Mouse (Mus musculus) limb, embryonic 14.5 days (tissue): ENCODE results near the gene Itih4. TPM values are rescaled to one million over a fixed set of nuclear protein-coding genes. Genes with fewer than 3 reads are reported as not detected.
A peak's percentile ranks its signal among the peaks of the same experiment; 100 is the strongest.

Experiments used
- ATAC-seq: fragments of 200-750 bp; cut with Nextera tagmentation; 2 replicates; pipeline ENCODE4 v1.8.0; 2017; ENCODE audit warnings: low read depth, moderate number of reproducible peaks, moderate TSS enrichment; ENCODE audit not compliant: low FRiP score
- DNase-seq: peaks from one replicate; pipeline ENCODE4 v3.0.0-alpha.2; 2015; ENCODE audit warnings: low spot score
- H3K27ac ChIP-seq: fragments of 300-500 bp; sonication (generic); replicated peaks from 2 replicates; pipeline ENCODE4 v1.5.1; 2014; ENCODE audit warnings: low read depth, mild to moderate bottlenecking, low read length, moderate library complexity, mixed read lengths
- H3K27me3 ChIP-seq: fragments of 300-500 bp; sonication (generic); 2 replicates; pipeline ENCODE4 v1.6.1; 2014; ENCODE audit warnings: low read length, mixed read lengths; ENCODE audit not compliant: control insufficient read depth, insufficient read depth
- H3K36me3 ChIP-seq: fragments of 300-500 bp; sonication (generic); 2 replicates; pipeline ENCODE4 v1.6.1; 2014; ENCODE audit warnings: mild to moderate bottlenecking, low read length, moderate library complexity, mixed read lengths; ENCODE audit not compliant: control insufficient read depth, insufficient read depth
- H3K4me1 ChIP-seq: fragments of 300-500 bp; sonication (generic); 2 replicates; pipeline ENCODE4 v1.6.1; 2014; ENCODE audit warnings: antibody characterized with exemption, low read length, mixed read lengths; ENCODE audit not compliant: control insufficient read depth, insufficient read depth
- H3K4me2 ChIP-seq: fragments of 300-500 bp; sonication (generic); replicated peaks from 2 replicates; pipeline ENCODE4 v1.6.1; 2014; ENCODE audit warnings: low read depth, mild to moderate bottlenecking, low read length, moderate library complexity; ENCODE audit not compliant: severe bottlenecking
- H3K4me3 ChIP-seq: fragments of 300-500 bp; sonication (generic); replicated peaks from 2 replicates; pipeline ENCODE4 v1.5.1; 2014; ENCODE audit warnings: low read length
- H3K9ac ChIP-seq: fragments of 300-500 bp; sonication (generic); 2 replicates; pipeline ENCODE4 v1.6.1; 2014; ENCODE audit warnings: mild to moderate bottlenecking, low read depth, low read length, moderate library complexity; ENCODE audit not compliant: severe bottlenecking
- H3K9me3 ChIP-seq: fragments of 300-500 bp; sonication (generic); 2 replicates; pipeline ENCODE4 v1.6.1; 2016; ENCODE audit warnings: low read length; ENCODE audit not compliant: control insufficient read depth
- POLR2A ChIP-seq: fragments of 200-500 bp; IDR thresholded peaks from 2 replicates; pipeline ENCODE4 v1.8.0; 2012; ENCODE audit warnings: inconsistent platforms, mild to moderate bottlenecking, moderate library complexity, borderline replicate concordance; ENCODE audit not compliant: insufficient read depth, insufficient read length; ENCODE audit errors: extremely low read depth
- WGBS: fragments of 180-500 bp; shearing (Covaris S2); extraction: QIAGEN DNeasy Blood & Tissue Kit; methylation state at CpG from one replicate; pipeline ENCODE4 v1.1.7; 2014; 5-methylcytosine and 5-hydroxymethylcytosine counted together
- polyA plus RNA-seq, 2 experiments: library from polyadenylated mRNA; depleted of rRNA in 1 of 2; stranded (reverse) in 1 of 2; unstranded in 1 of 2; fragments of >200 nt; fragmentation: Nextera tagmentation in 1 of 2; extraction: Ambion mirVana in 1 of 2; gene quantifications; 2 replicates each; pipeline versions ENCODE4 v1.2.1 to v1.2.3; 2012 to 2014

Itih4 gene
- polyA plus RNA-seq, 2 experiments: 0.08 TPM; not detected in 1

DNA sequence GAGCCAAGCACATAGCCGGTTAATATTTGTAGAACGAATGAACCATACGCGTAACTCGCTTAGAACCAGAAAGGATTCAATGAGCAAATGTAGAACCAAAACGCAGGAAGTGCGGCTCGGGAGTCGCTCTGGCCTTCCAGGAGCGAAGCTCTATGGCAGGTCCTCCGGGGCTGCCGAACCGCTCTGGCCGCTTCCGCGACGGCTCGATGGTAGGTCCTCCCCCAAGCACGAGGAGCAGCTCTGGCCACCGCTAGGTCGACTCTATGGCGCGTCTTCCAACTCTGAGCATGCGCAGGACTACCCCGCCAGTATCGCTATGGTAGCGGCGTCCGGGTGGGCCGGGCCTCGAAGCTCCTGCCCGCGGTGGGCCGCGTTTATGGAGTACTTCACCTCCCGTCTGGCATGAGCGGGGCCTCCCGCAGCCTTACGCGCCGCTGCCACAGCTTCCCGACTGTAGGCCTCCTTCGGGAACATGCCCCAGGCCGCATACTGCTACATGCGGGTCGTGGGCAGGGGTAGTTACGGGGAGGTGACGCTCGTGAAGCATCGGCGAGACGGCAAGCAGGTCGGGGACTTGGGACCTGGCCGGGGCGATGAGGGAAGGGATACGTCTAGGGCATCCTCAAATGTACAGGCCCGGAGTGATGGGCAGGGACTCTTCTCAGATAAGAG is 65.0 kb downstream of the Itih4 start, which contains the start of gene Nek4:
TSS of gene Nek4 (plus strand) at position 224 of the 672 bp plus-strand sequence.
- peak; percentile 83; the same call in 1 of the 2 replicates for TF ChIP-seq POLR2A
- ATAC-seq: peak; percentile 98

More for the DNA sequence above, 65.0 kb downstream of the Itih4 start, which contains the start of gene Nek4:
- 3% methylated on average over 57 of the region's 57 CpGs for WGBS
- peaks cover 3% of the 10 kb centered on the region; the same call in 1 of the 2 replicates for H3K4me1 ChIP-seq
- DNase-seq: peak; percentile 98
- H3K9ac ChIP-seq: peak within 1 kb of the TSS; percentile 82
- H3K27ac ChIP-seq: peak within 1 kb of the TSS; percentile 69
- no peaks in the 10 kb centered on the region for H3K27me3 ChIP-seq
- H3K36me3 ChIP-seq: peaks cover 7% of the 10 kb centered on the region; the same call in 1 of the 2 replicates
- H3K4me3 ChIP-seq: peak within 1 kb of the TSS; percentile 77
- H3K4me2 ChIP-seq: peak within 1 kb of the TSS; percentile 69
- H3K9me3 ChIP-seq: no peaks in the 10 kb centered on the region

Other genes with a start within 250 kb of the Itih4 start
- gene Rft1, start 232.1 kb upstream of the Itih4 start, polyA plus RNA-seq (2012; rRNA removed): 21.3 and 26.6 TPM in 2 replicates
- gene Rft1, start 232.1 kb upstream of the Itih4 start, polyA plus RNA-seq (2014; fragmentation: Nextera tagmentation; extraction: Ambion mirVana): 14.3 and 15.4 TPM in 2 replicates
- 6.5 and 7.7 TPM in 2 replicates for gene Sfmbt1, start 171.6 kb upstream of the Itih4 start, polyA plus RNA-seq (2012; rRNA removed)
- 14.0 and 16.5 TPM in 2 replicates for gene Sfmbt1, start 171.6 kb upstream of the Itih4 start, polyA plus RNA-seq (2014; fragmentation: Nextera tagmentation; extraction: Ambion mirVana)
- 31.3 and 33.1 TPM in 2 replicates for gene Tmem110, start 60.9 kb upstream of the Itih4 start, polyA plus RNA-seq (2012; rRNA removed)
- 33.4 and 35.8 TPM in 2 replicates for gene Tmem110, start 60.9 kb upstream of the Itih4 start, polyA plus RNA-seq (2014; fragmentation: Nextera tagmentation; extraction: Ambion mirVana)
- gene Mustn1, start 7.3 kb upstream of the Itih4 start, polyA plus RNA-seq (2012; rRNA removed): 17.7 and 18.1 TPM in 2 replicates
- 18.8 and 24.8 TPM in 2 replicates for gene Mustn1, start 7.3 kb upstream of the Itih4 start, polyA plus RNA-seq (2014; fragmentation: Nextera tagmentation; extraction: Ambion mirVana)
- 0.13 and 0.21 TPM in 2 replicates for gene Itih3, start 37.3 kb downstream of the Itih4 start, polyA plus RNA-seq (2012; rRNA removed)
- 0.12 and 0.36 TPM in 2 replicates for gene Itih3, start 37.3 kb downstream of the Itih4 start, polyA plus RNA-seq (2014; fragmentation: Nextera tagmentation; extraction: Ambion mirVana)
- 0.03 TPM in 1 of 2 replicates, not detected in the other for gene Itih1, start 56.8 kb downstream of the Itih4 start, polyA plus RNA-seq (2012; rRNA removed)
- not detected in 2 replicates for gene Itih1, start 56.8 kb downstream of the Itih4 start, polyA plus RNA-seq (2014; fragmentation: Nextera tagmentation; extraction: Ambion mirVana)
- 8.0 TPM in 2 replicates for gene Nek4, start 64.9 kb downstream of the Itih4 start, polyA plus RNA-seq (2012; rRNA removed)
- gene Nek4, start 64.9 kb downstream of the Itih4 start, polyA plus RNA-seq (2014; fragmentation: Nextera tagmentation; extraction: Ambion mirVana): 8.8 and 8.9 TPM in 2 replicates
- 108 and 128 TPM in 2 replicates for gene Glt8d1, start 114.9 kb downstream of the Itih4 start, polyA plus RNA-seq (2012; rRNA removed)
- 67.9 and 70.4 TPM in 2 replicates for gene Glt8d1, start 114.9 kb downstream of the Itih4 start, polyA plus RNA-seq (2014; fragmentation: Nextera tagmentation; extraction: Ambion mirVana)
- gene Spcs1, start 115.2 kb downstream of the Itih4 start, polyA plus RNA-seq (2012; rRNA removed): 339 and 364 TPM in 2 replicates
- 423 and 460 TPM in 2 replicates for gene Spcs1, start 115.2 kb downstream of the Itih4 start, polyA plus RNA-seq (2014; fragmentation: Nextera tagmentation; extraction: Ambion mirVana)
- 26.8 and 29.5 TPM in 2 replicates for gene Pbrm1, start 132.7 kb downstream of the Itih4 start, polyA plus RNA-seq (2012; rRNA removed)
- gene Pbrm1, start 132.7 kb downstream of the Itih4 start, polyA plus RNA-seq (2014; fragmentation: Nextera tagmentation; extraction: Ambion mirVana): 88.5 and 92.8 TPM in 2 replicates
- 118 and 139 TPM in 2 replicates for gene Gnl3, start 132.7 kb downstream of the Itih4 start, polyA plus RNA-seq (2012; rRNA removed)
- gene Gnl3, start 132.7 kb downstream of the Itih4 start, polyA plus RNA-seq (2014; fragmentation: Nextera tagmentation; extraction: Ambion mirVana): 105 and 117 TPM in 2 replicates
- gene Smim4, start 242.5 kb downstream of the Itih4 start, polyA plus RNA-seq (2012; rRNA removed): 28.2 and 37.4 TPM in 2 replicates
- gene Smim4, start 242.5 kb downstream of the Itih4 start, polyA plus RNA-seq (2014; fragmentation: Nextera tagmentation; extraction: Ambion mirVana): 62.7 and 68.1 TPM in 2 replicates
- gene Nt5dc2, start 244.6 kb downstream of the Itih4 start, polyA plus RNA-seq (2012; rRNA removed): 357 and 464 TPM in 2 replicates
- 358 and 361 TPM in 2 replicates for gene Nt5dc2, start 244.6 kb downstream of the Itih4 start, polyA plus RNA-seq (2014; fragmentation: Nextera tagmentation; extraction: Ambion mirVana)